Mouse (Mus musculus) forebrain, embryonic 14.5 days (tissue): ENCODE data around the gene Pard6b. TPM values are rescaled to one million over a fixed set of nuclear protein-coding genes. Genes with fewer than 3 reads are reported as not detected.

Source experiments
- ATAC-seq: fragments of 200-750 bp; cut with Nextera tagmentation; 2 replicates; pipeline ENCODE4 v1.8.0; 2017; ENCODE audit warnings: mild to moderate bottlenecking, moderate library complexity
- DNase-seq: peaks from one replicate; pipeline ENCODE4 v3.0.0-alpha.2; 2015; ENCODE audit warnings: low spot score
- H3K27ac ChIP-seq: fragments of 300-500 bp; sonication (generic); 2 replicates; pipeline ENCODE4 v1.5.1; 2014; ENCODE audit warnings: low read depth, mild to moderate bottlenecking, control low read depth, low read length, moderate library complexity
- H3K27me3 ChIP-seq: fragments of 300-500 bp; sonication (generic); replicated peaks from 2 replicates; pipeline ENCODE4 v1.6.1; 2014; ENCODE audit warnings: low read length, control low read depth, mixed read lengths; ENCODE audit not compliant: control insufficient read depth, insufficient read depth
- H3K36me3 ChIP-seq: fragments of 300-500 bp; sonication (generic); 2 replicates; pipeline ENCODE4 v1.6.1; 2014; ENCODE audit warnings: low read length, control low read depth; ENCODE audit not compliant: control insufficient read depth, insufficient read depth
- H3K4me1 ChIP-seq: fragments of 300-500 bp; sonication (generic); 2 replicates; pipeline ENCODE4 v1.6.1; 2014; ENCODE audit warnings: antibody characterized with exemption, low read length, control low read depth; ENCODE audit not compliant: control insufficient read depth, insufficient read depth
- H3K4me2 ChIP-seq: fragments of 300-500 bp; sonication (generic); 2 replicates; pipeline ENCODE4 v1.6.1; 2014; ENCODE audit warnings: mild to moderate bottlenecking, control low read depth, low read length
- H3K4me3 ChIP-seq: fragments of 300-500 bp; sonication (generic); 2 replicates; pipeline ENCODE4 v1.5.1; 2014; ENCODE audit warnings: low read depth, low read length, control low read depth
- H3K9ac ChIP-seq: fragments of 300-500 bp; sonication (generic); 2 replicates; pipeline ENCODE4 v1.6.1; 2014; ENCODE audit warnings: mild to moderate bottlenecking, low read length, control low read depth, moderate library complexity
- H3K9me3 ChIP-seq: fragments of 300-500 bp; sonication (generic); replicated peaks from 2 replicates; pipeline ENCODE4 v1.6.1; 2016; ENCODE audit warnings: low read length, control low read depth, mixed read lengths; ENCODE audit not compliant: control insufficient read depth
- WGBS: fragments of 180-500 bp; shearing (Covaris S2); extraction: QIAGEN DNeasy Blood & Tissue Kit; methylation state at CpG from one replicate; pipeline ENCODE4 v1.1.7; 2014; 5-methylcytosine and 5-hydroxymethylcytosine counted together
- polyA plus RNA-seq: library from polyadenylated mRNA; unstranded; fragments of >200 nt; fragmentation: Nextera tagmentation; extraction: Ambion mirVana; gene quantifications from 2 replicates; pipeline ENCODE4 v1.2.1, GENCODE M21; 2014

The Pard6b gene
- polyA plus RNA-seq, 1 experiment from 2014 or later, result 5.0 TPM

GRCm38 (mm10) chr2:168123652-168124051 lies 42.8 kb downstream of the Pard6b start:
- H3K27ac ChIP-seq, result no peak overlapping the region
- no peak overlapping the region for H3K4me2 ChIP-seq
- H3K9ac ChIP-seq, result no peak overlapping the region
- H3K36me3 ChIP-seq, result no peaks in the 10 kb centered on the region
- H3K9me3 ChIP-seq, result no peaks in the 10 kb centered on the region
- H3K4me1 ChIP-seq, result no peaks in the 10 kb centered on the region
- DNase-seq, result no peak
- 80% methylated on average over 6 of the region's 6 CpGs for WGBS
- no peak overlapping the region for H3K4me3 ChIP-seq
- ATAC-seq, result no peak
- no peaks in the 10 kb centered on the region for H3K27me3 ChIP-seq

- Histone ChIP-seq H3K4me3 (no peak overlapping the region), H3K4me2 (no peak overlapping the region), H3K9ac (no peak overlapping the region), H3K4me1 (no peaks in the 10 kb centered on the region), H3K9me3 (no peaks in the 10 kb centered on the region), H3K36me3 (no peaks in the 10 kb centered on the region), H3K27me3 (no peaks in the 10 kb centered on the region), H3K27ac (no peak overlapping the region)
- ATAC-seq (no peak), DNase-seq (no peak)
- WGBS, result 21% methylated on average over 11 of the region's 11 CpGs
Measured at GRCm38 (mm10) chr2:168125288-168126089, 44.7 kb downstream of the Pard6b start.

GRCm38 (mm10) chr2:168127767-168128166 lies 47.0 kb downstream of the Pard6b start:
- 76% methylated on average over 14 of the region's 14 CpGs for WGBS
- no peak for DNase-seq
- H3K9me3 ChIP-seq, result no peaks in the 10 kb centered on the region

GRCm38 (mm10) chr2:168128211-168128859 lies 47.5 kb downstream of the Pard6b start:
- no peaks in the 10 kb centered on the region for H3K27me3 ChIP-seq
- DNase-seq (peak; percentile 89), ATAC-seq (peak; percentile 92)
- H3K4me2 ChIP-seq, result no peak overlapping the region
- no peak overlapping the region for H3K9ac ChIP-seq
- H3K36me3 ChIP-seq, result no peaks in the 10 kb centered on the region
- no peak overlapping the region for H3K4me3 ChIP-seq
- H3K4me1 ChIP-seq, result no peaks in the 10 kb centered on the region
- H3K9me3 ChIP-seq, result no peaks in the 10 kb centered on the region
- WGBS, result 14% methylated on average over 14 of the region's 14 CpGs
- no peak overlapping the region for H3K27ac ChIP-seq

More at GRCm38 (mm10) chr2:168127767-168128166, 47.0 kb downstream of the Pard6b start:
- H3K27ac ChIP-seq, result no peak overlapping the region
- H3K4me3 ChIP-seq, result no peak overlapping the region
- no peaks in the 10 kb centered on the region for H3K4me1 ChIP-seq
- H3K9ac ChIP-seq, result no peak overlapping the region; the same call in 1 of the 2 replicates
- H3K36me3 ChIP-seq, result no peaks in the 10 kb centered on the region
- H3K27me3 ChIP-seq, result no peaks in the 10 kb centered on the region
- ATAC-seq, result 0 out of 2 replicates have a peak, but pooled peaks have one; percentile 27
- H3K4me2 ChIP-seq, result no peak overlapping the region

GRCm38 (mm10) chr2:168130046-168130445 lies 49.2 kb downstream of the Pard6b start:
- H3K4me2 ChIP-seq, result no peak overlapping the region
- no peaks in the 10 kb centered on the region for H3K9me3 ChIP-seq
- H3K36me3 ChIP-seq, result no peaks in the 10 kb centered on the region
- no peak for DNase-seq
- H3K27ac ChIP-seq, result no peak overlapping the region
- no peak overlapping the region for H3K4me3 ChIP-seq
- WGBS, result 81% methylated on average over 3 of the region's 3 CpGs
- H3K4me1 ChIP-seq, result no peaks in the 10 kb centered on the region
- no peaks in the 10 kb centered on the region for H3K27me3 ChIP-seq
- H3K9ac ChIP-seq, result 0 out of 2 replicates have a peak overlapping the region, but pooled peaks have one; percentile 5
- ATAC-seq, result no peak

- no peak overlapping the region for H3K4me2 ChIP-seq
- peak; percentile 50; the same call in 1 of the 2 replicates for ATAC-seq
- WGBS, result 69% methylated on average over 15 of the region's 15 CpGs
Measured at GRCm38 (mm10) chr2:168137161-168137560, 56.4 kb downstream of the Pard6b start.

DNA sequence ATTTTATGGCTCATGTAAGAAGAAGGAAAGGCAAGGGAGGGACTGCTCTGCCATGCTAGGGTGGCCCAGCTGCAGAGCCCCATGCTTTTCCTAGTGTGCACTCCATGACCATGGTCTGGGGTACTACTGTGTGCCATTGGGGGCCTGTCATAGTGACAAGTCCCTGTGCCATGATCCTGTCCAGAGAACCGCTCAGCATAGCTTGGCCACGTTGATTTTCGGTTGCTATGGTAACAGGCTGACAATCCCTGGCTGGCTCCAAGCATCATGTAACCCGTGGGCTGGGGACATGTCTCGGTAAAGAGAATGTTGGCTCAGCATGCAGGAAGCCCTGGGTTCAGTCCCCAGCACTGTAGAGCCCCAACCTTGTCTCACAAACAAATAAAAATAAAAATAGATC lies 63.0 kb downstream of the Pard6b start:
- no peaks in the 10 kb centered on the region for H3K27me3 ChIP-seq
- H3K4me3 ChIP-seq, result no peak overlapping the region
- no peaks in the 10 kb centered on the region for H3K36me3 ChIP-seq
- no peak overlapping the region for H3K4me2 ChIP-seq
- H3K9me3 ChIP-seq, result no peaks in the 10 kb centered on the region
- no peaks in the 10 kb centered on the region for H3K4me1 ChIP-seq
- ATAC-seq, result no peak
- whole genome bisulfite sequencing, result 30% methylated on average over 5 of the region's 5 CpGs
- H3K27ac ChIP-seq, result no peak overlapping the region
- DNase-seq, result peak; percentile 41
- no peak overlapping the region for H3K9ac ChIP-seq

More at GRCm38 (mm10) chr2:168137161-168137560, 56.4 kb downstream of the Pard6b start:
- peak; percentile 68 for DNase-seq
- no peak overlapping the region for H3K9ac ChIP-seq
- H3K27me3 ChIP-seq, result no peaks in the 10 kb centered on the region
- no peaks in the 10 kb centered on the region for H3K4me1 ChIP-seq
- H3K9me3 ChIP-seq, result no peaks in the 10 kb centered on the region
- H3K27ac ChIP-seq, result peak overlapping the region; percentile 14; the same call in 1 of the 2 replicates
- H3K4me3 ChIP-seq, result no peak overlapping the region
- H3K36me3 ChIP-seq, result no peaks in the 10 kb centered on the region

DNA sequence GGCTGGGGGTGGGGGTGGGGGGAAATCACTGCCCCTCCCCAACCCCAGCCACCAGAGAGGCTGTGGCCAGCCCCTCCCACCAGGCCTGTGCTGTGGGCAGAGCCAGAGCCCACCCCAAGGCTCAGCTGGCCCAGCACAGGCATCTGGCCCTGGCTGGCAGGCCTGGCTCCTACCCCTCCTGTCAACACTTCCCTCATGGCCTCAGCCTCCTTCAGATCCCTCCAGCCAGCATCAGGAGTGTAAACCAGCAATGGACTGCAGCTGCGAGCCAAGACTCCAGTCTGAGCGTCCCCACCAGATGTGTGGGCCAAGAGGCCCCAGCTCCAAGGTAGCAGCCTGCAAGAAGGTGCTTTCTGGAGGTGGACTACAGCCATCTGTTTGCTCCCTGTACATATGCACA lies 64.6 kb downstream of the Pard6b start:
- no peak for ATAC-seq
- Histone ChIP-seq H3K36me3 (no peaks in the 10 kb centered on the region), H3K27me3 (no peaks in the 10 kb centered on the region), H3K9ac (no peak overlapping the region), H3K4me3 (no peak overlapping the region), H3K4me2 (no peak overlapping the region), H3K9me3 (no peaks in the 10 kb centered on the region), H3K4me1 (no peaks in the 10 kb centered on the region), H3K27ac (no peak overlapping the region)
- no peak for DNase-seq
- 71% methylated on average over 2 of the region's 2 CpGs for WGBS
